Mouse (Mus musculus): ENCODE measurements around the gene Mycn.

DNA sequence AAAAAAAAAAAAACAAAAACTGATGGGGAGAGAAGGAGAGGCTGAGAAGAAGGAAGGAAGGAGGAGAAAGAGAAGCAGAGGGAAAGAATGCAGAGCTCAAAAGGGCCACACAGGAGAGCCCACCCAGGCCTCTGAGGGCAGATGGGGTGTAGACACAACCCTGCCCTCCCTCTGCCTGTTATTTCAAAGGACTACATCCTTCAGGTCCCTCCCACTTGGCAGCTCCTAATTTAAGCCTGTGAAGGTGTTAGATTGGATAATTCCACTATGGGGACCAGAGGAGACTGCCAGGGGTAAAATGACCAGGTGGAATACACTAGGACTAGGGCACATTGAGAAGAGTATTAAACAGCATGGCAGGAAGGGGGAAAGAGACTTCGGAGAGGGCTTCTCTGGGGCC is 37.6 kb downstream of the Mycn start:
- TF ChIP-seq CTCF (IDR thresholded peaks at IDR 0.05) (no peak), EP300 (IDR thresholded peaks at IDR 0.05) (no peak)
